Mouse (Mus musculus): ENCODE results near the gene Rmnd5b.
"Not testable (repeated sequence)": the region's sequence is repeated elsewhere in the genome, so short reads cannot be mapped to it uniquely, and the experiment has no call there.

Gene Rmnd5b

DNA sequence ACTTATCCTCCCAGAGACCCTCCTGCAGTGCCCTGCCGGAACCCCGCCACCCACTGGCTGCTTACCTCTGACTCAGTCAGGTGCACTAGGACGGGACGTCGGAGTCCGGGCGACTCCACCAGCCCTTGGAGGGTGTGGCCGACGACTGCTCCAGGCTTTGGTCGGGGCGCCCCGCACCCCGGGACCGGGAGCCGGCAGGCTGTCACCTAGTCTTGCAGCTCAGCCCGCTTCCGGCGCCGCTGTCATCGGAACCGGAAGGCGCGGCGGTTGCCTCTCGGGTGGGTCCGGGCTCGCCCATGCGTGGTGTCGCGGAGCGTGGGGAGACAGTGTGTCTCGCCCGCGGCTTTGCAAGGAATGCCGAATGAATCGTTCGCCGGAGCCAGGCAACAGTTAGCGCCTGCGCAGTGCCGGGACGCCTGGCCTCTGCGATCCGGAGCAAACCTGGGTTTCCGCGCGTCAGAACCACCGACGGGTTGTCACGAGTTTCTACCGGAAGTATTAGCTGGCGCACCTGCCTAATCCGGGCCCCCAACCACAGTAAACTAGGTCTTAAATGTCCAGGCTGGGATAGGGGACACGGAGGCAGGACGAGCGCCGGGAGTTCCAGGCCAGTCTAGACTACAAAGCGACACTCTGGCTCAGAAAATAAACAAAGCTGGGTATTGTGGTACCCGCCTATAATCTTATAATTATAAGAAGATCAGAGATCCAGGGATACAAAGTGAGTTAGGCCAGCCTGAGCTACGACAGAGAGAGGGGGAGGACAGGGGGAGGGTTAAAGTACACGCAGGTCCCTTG is at the start of gene Rmnd5b:
Gene Rmnd5b, minus strand, starts transcription at position 372 of the 798 bp plus-strand sequence.
- peak; percentile 88 for DNase-seq

DNA sequence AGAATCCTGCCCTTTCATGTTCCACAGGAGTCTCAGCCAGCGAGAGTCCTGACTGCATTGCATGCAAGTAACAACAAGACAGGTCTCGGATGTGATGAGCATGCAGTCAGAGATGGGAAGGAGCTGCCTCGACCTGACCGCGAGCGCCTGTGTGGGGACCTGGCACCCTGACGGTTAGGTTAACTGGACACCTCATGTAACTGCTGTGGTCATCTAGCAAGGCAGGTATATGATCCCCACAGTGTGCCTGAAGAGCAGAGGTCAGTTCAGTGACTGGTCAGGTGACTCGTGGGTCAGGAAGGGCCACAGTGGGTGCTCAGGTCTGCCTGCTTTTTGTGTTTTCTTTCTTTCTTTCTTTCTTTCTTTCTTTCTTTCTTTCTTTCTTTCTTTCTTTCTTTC is 46.3 kb upstream of the Rmnd5b start:
- no peak for DNase-seq

DNA sequence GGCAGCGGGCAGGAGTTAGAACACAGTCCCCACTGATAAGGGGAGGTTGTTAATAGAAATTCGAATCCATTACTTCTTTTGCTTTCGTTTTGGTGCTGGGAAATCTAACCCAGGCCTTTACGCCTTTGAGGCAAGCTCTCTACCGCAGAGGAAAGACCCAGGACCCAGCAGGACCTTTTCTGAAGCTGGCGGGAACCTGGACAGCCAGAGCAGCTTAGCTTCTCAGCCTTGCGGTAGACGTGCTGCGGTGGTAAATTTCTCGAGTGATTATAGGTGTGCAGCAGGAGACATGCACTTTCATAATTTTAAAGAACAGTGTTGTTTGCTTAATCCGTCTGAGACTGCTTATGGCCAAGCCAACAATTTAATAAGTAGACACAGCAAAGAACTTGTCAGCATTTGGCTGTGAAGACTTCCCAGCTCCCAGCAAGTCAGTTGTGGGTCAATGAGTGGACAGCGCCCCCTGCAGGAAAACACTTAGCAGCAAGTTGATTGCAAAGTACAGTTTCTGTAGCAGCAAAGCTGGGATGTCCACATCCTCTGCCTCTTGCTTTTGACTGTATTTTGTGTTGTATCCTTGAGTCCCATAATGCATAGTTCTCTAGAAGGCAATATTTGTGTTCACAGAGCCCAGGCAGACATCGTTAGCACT is 45.8 kb upstream of the Rmnd5b start:
- DNase-seq, result peak; percentile 92

DNA sequence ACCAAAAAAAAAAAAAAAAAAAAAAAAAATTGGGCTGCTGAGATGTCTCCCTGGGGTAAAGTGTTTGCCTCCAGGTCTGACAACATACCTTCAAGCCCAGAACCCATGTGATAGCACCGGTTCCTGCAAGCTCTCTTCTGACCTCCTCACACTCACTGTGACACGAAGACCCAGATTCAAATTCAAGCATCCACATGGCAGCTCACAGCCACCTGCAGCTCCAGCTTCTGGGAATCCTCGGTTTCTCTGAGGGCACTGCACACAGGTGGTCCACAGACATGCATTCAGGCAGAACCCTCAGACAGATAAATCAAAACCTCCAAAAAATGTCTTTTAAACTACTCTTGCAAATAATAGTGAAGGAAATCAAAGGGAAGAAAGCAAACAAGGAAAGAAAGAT is 43.8 kb upstream of the Rmnd5b start:
- DNase-seq, result no peak

DNA sequence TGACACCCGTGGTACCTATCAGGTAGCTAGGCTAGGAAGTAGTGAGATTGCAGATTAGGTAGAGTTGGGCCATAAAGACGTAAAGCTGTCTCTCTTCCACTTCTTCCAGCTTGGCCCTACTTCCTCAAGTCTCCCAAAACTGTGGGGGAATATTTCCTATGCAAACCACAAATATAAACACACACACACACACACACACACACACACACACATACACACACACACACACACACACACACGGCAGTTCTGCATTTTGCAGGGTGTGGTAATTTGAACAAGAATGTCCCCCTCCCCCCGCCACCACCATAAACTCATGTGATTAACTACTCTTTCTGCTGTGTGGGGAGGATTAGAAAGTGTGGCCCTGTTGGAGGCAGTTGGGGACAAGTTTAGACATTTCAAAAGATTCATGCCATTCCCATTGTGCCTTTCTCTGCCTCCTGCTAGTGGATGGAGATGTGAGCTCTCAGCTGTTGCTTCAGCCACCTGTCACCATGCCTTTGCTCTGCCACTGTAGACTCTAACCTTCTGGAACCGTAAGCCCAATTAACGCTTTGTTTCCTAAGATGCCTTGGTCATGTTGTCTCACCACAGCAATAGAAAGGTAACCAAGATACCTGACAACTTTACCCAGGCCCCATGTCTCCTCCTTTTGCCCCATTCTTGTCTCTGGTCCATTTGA is 42.2 kb upstream of the Rmnd5b start:
- no peak for DNase-seq

DNA sequence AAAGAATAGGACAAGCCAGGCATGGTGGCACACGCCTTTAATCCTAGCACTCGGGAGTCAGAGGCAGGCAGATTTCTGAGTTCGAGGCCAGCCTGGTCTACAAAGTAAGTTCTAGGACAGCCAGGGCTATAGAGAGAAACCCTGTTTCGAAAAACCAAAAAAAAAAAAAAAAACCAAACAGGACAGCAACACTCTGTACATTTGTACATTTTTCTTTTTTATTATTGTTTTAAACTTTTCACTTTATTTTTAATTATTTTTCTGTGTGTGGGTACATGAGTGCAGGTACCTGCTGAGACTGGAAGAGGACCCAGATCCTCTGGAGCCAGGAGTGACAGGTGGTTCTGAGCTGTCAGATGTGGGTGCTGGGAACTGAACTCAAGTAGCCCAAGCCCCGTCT is 39.7 kb upstream of the Rmnd5b start:
- no peak for DNase-seq

DNA sequence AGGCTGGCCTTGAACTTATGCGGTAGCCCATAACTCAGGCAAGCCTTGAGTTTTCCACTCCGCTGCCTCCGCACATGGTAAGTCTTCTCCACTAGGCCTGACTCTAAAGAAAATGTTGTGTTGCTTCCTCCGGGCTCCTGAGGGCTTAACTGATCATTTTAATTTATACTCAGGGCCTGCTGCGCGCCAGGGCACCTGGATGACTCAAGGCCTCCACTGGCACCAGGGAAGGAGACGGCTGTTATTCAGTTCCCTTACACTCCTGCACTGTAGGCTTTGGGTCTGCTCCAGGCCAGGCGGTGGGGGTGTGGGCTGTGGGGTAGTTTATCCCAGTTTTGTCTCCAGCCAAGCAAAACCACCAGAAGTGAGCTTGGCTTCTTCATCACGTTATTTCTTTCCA is 37.6 kb upstream of the Rmnd5b start:
- DNase-seq, result no peak

DNA sequence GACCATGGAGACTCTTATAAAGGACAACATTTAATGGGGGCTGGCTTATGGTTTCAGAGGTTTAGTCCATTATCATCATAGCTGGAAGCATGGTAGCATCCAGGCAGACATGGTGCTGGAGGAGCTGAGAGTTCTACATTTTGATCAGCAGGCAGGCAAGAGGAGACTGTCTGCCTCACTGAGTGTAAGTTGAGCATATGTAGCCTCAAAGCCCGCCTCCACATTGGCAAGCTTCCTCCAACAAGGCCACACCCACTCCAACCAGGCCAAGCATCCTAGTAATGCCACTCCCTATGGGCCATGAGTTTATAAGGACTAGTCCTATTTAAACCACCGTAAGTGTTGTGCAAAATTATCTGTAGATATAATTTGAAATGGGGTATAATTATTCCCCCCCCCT is 35.7 kb upstream of the Rmnd5b start:
- DNase-seq, result no peak

DNA sequence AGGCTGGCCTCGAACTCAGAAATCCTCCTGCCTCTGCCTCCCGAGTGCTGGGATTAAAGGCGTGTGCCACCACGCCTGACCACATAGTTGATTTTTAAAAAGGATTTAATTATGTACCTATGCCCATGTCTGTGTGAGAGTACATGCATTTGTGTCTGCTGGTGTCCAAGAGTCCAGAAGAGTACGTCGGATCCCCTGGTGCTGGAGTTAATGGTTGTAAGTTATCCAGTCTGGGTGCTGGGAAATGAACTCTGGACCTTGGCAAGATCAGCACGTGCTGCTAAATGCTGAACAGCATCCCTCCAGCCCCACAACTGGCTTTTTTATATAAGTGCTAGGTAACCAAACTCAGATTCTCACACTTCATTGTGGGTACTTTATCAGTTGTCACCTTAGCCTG is 35.1 kb upstream of the Rmnd5b start:
- DNase-seq, result no peak

DNA sequence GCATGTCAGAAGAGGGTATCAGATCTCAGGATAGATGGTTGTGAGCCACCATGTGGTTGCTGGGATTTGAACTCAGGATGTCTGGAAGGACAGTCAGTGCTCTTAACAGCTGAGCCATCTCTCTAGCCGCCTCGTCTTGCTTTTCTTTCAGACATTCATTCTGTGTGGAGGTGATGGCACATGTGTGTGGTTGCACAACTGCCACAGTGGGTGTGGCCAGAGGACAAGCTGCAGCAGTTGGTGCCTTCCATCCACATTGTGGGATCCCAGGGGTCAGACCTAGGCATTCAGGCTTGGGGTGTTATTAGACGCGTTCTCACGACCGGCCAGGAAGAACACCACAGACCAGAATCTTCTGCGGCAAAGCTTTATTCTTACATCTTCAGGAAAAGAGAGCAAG is 29.1 kb upstream of the Rmnd5b start:
- not testable (repeated sequence) for DNase-seq

DNA sequence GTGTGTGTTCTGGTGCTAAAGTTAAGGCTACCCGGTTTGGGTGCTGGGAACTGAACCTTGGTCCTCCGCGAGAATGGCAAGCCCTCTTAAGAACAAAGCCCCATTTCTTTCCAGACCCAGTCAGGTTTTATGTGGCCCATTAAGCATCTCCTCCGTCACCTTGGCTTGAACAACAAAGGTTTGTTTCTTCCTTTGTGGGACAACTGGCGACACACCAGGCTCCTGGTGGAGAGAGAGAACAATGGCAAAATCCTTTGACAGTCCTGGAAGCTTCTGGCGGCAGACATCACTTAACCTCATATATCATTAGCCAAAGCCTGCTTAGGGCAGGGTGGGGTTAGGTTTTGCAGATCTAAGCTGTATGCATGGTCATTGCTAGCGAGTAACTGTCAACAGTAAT is 26.9 kb upstream of the Rmnd5b start:
- no peak for DNase-seq

DNA sequence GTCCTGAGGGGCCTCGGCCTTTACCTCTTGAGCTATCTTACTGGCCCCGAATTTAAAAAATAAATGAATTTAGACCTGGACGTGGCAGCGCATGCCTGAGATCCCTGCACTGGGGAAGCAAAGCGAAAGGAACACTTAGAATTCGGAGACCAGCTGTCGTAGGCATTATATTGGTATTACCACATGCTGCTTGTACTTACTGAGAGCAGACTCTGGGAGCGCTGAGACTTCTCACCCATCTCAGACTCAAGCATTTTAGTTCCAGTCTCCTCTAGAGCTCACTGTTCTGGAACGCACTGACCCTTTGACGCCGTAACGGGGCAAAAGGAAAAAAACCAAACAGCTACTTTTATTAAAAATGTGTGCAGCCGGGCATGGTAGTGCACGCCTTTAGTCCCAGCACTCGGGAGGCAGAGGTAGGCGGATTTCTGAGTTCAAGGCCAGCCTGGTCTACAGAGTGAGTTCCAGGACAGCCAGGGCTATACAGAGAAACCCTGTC is 26.2 kb upstream of the Rmnd5b start:
- DNase-seq, result no peak

DNA sequence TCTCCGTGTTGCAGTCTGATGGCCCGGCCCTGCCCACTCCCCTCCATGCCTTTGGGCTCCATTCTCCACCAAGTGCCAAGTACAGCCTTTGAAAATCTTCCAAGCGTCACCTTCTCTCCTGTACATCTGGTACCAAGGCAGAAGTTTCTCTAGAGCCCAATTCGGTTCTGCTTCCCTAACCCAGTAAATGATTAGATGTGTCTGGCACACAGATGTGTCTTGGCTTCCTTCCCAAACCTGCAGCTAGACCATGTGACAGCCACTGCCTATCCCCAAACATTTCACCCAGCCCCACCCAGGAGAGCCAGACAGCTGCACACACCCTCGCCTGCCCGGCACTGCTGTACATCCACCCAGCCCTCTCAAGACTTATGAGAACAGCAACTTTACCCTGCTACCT is 23.0 kb upstream of the Rmnd5b start:
- DNase-seq, result no peak

DNA sequence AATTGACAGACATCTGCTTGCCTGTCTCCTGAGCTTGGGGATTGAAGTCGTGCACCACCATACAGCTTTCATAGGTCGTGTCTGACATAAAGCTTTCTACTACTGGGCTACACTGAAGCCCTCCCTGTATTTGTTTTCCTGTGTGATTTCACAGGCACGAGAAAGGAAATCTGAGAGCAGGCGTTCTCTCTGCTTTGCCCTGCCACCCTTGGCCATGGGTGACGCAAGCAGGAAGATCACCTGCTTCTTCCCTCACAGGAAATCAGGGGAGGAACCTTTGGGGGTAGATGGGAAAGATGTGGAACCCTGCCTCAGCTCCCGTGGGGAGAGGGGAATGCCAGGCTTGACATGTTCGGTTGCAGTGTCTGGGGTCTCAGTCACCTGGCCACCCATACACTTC is 22.6 kb upstream of the Rmnd5b start:
- no peak for DNase-seq

DNA sequence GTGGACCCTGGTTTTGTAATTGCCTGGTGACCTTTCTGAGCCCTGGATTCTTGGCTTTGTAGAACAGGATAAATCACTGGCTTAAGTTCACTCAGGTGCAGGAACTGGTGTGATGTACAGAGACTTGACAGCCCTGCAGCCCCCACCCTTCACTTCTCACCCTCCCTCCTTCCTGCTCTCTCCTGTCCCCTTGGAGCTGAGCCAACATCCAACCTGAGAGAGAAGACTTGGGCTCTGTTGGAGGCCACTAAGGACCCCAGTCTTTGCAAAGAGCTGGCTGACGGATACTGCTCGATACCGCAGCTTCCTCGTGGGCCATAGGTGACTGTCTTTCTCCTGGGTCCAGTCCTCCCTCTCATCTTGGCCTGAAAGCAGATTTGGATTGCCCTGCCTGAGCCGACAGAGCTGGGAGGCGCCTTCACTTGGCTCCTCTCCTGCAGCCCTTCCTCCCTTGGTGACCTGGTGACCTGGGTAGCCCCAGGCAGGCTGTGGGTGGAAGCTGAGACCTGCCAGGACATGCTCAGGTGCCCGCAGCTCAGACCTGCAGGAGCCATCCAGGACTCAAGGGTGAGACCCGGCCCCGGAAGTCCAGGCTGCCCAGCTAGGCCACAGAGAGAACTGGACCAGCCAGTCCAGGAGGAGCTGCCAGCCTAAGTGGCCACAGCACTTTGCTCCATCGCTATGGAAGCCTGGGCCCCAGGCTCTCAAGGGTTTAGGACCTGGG is 21.3 kb upstream of the Rmnd5b start:
- no peak for DNase-seq

DNA sequence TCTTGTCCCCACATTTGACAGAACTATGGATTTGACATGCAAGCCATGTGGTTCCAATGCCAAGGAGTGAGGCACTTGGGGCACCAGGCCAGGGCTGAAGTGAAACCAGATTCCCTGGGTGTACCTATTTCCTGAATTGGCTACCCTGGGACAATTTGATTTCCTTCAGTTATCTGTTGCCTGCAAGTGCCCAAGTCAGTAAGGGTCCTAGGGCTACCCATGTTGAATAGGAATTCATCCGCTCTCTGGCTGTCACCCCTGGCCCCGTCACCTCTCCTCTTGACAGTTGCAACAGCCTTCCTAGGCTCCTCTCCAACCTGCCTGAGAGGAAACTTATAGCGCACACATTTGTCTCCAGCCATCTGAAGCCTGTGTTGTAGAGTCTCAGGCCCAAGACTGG is 19.2 kb upstream of the Rmnd5b start:
- no peak for DNase-seq

DNA sequence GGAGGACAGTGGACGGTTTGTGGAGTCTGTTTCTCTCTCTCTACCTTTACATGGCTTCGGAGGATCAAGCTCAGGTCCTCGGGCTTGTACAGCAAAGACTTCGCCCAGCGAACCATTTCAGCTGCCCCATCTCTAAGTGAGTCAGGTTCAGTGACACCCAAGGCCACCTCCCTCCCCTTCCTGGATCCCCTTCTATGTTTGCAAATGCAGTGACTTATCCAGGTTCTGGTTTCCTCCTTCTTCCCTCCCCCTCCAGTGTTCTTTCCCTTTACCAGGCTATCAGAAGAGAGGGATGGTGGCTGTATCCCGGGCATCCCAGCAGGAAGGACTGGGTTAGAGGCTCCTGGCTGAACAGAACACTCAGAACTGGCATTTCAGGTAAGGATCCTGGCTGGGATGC is 18.0 kb upstream of the Rmnd5b start:
- DNase-seq, result no peak

DNA sequence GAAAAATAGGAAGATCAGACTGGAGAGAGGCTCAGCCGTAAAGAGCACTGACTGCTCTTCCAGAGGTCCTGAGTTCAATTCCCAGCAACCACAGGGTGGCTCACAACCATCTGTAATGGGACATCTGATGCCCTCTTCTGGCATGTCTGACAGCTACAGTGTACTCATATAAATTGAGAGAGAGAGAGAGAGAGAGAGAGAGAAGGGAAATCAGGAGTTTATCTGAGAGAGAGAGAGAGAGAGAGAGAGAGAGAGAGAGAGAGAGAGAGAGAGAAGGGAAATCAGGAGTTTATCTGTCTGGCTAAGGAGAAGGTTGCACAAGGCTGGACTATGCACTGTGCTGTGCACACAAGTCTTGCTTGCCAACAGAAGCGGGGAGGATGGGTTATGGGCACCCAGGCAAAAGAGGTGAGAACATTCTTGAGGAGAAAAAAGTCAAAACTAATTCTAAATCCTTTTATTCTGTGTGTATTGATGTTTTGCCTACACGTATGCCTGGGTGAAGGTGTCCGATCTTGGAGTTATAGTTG is 17.3 kb upstream of the Rmnd5b start:
- no peak for DNase-seq

DNA sequence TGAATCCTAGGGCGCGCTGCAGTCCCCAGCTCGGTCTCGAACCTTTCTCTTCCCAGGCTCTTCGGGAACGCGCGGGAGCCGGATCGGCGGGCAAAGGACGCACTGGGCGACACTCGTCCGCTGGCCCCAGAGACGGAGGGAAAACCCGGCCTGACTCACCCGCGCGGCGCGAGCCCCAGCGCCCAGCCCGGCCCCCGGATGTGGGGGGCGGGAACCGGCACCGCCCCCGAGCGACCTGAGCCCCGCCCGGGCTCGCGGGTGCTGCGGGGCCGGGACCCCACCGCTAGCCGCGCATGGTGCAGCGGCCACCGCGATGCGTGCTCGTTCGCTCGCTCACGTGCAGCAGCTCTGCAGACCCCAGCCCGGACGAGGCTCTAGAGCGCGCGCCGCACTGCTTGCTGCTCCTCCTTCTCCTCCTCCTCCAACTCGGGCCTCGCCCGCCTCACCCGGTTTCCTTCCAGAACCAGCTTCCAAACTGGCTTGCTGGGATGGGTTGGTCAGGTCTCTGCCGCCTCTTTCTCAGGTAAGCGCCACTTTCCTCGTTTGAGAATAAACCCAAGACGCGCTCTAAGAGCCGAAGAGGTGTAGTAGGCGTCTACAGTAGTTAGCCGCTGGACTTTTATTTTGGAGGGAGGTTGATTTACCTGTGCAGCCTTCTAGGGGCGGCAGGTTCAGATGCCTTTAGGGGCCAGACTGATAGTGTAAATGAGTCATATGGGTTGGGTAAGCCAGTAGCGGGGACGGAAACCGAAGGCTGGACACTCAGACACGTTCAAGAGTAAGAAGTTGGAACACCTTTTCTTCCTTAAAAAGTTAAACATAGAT is 15.2 kb upstream of the Rmnd5b start, which contains the start of the genes N4bp3 and D930048N14Rik:
Gene N4bp3, minus strand, starts transcription at position 152 of the 825 bp plus-strand sequence.
Gene D930048N14Rik, plus strand, starts transcription at position 264 of the 825 bp plus-strand sequence.
- peak; percentile 83 for DNase-seq

DNA sequence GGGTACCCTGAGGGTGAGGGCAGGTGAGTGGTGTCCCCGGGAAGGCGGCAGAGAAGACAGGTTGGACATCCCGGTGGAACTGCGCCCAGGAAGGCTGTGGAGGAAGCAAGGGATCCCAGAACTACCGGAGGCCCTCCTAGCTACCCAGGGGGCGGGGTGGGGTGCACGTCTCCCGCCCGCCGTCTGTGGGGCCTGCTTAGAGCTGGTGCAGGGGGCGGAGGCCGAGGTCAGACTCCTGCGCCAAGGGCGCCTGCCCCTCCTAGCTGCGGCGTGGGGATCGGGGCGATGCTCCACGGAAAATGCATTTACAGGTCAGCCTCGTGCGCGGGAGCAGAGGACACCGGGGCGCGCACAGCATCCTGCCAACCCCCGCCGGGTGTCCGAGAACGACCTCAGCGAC is 14.6 kb upstream of the Rmnd5b start:
- DNase-seq, result peak; percentile 66

DNA sequence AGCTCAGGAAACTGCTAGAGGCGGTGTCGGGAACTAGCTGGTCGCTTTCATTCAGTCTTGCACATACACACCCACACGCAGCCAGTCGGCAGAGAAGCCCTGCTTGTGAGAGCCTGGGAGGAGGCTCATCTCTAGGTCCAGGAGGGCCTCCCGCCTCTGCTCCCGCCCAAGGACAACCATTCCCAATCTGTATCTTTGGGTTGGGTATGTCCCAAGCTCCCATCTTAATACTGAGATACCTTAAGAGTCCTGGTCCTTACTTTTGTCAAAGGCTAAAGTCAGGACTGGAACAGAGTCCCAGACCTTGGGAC is 14.1 kb upstream of the Rmnd5b start:
- peak; percentile 43 for DNase-seq

Data from thymus, postnatal 14 days (tissue).